Mouse (Mus musculus): Measurements from ENCODE around the gene Schip1.
A peak's percentile ranks its signal among the peaks of the same experiment; 100 is the strongest.

The Schip1 gene

DNA sequence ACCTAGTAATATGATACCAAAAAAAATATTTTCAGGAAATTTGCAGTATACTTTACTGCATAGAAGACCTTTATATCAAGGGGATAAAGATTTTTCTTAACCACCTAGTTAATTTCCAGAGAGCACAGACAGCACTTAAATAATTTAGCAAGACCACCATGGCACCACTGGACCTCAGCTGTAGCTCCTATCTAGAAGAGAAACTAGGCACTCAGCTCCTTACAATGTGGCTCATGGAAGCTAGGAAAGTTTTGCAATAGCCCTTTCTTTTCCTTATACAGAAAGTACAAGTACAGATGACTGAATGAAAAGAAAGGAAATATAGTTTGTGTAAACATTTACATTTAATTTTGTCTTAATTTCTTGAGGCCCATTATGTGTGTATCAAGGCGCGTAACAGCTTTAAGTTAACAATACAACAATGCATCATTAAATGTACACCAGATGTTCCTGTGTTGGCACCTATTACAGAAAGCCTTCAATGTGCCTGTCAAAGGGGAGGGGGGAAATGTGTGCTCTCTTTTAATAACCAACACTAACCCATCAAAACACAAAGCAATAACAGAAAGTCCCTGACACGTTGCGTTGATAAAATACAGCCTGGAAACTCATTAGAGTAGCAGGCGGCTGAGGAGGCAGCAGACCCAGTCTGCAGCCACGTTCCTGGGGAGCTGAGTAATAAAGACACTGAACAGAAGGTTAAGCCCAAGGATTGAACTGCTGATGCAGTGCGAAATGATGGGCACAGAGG, 218.4 kb downstream of the Schip1 start:
- DNase-seq, result no peak

DNA sequence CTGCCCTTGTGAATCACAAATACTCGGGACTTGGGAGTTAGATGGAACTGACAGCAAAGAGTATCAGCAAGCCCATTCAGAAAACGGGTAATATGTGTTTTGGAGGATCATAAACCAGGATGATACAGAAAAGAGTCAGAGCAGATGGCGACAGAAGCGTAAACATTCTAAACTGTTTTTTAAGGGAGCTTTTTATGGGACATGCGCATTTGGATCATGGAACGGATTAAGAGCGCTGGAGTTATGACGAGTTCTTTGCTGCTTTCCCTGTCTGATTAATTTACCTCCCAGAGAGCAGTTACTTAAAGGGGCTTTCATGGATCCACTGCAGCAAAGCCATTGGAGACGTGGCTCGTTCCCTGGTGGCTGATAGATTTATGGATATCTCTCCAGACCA, 219.0 kb downstream of the Schip1 start:
- no peak for DNase-seq

DNA sequence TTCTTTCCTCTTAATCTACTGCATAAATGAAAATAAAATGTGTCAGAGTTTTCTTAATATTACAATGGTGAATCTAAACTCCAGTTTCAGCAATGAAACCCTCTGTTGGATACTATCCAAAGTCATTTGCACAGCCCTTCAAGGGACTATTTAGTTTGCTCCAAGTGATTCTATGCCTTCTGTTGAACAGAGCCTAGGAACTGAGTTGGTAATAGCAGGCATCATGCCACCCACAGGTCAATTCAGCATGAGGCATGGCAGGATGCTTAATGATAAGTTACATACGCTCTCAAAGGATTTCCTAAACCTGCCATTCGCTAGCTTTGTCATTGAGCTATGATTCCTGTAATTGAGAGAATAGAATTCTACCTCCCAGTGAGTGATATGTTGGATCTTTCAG, 219.9 kb downstream of the Schip1 start:
- no peak for DNase-seq

DNA sequence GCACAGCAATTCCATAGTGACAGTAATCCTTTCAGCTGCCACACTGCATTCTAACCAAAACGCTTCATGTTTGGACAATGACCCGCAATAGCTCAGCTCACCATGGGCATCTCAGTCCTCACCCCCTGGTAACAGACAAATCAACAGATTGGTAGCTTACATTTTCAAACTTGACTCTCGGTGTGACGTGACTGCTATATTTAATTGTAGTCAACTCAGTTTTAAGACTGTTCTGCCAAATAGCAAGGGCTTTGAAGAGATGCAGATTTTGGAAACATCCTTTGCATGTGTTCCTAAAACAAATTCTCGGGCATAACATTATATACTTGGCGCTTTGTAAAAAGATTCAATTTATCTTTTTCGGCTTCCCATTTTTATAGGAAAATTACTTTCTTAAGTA, 232.2 kb downstream of the Schip1 start:
- DNase-seq, result no peak

DNA sequence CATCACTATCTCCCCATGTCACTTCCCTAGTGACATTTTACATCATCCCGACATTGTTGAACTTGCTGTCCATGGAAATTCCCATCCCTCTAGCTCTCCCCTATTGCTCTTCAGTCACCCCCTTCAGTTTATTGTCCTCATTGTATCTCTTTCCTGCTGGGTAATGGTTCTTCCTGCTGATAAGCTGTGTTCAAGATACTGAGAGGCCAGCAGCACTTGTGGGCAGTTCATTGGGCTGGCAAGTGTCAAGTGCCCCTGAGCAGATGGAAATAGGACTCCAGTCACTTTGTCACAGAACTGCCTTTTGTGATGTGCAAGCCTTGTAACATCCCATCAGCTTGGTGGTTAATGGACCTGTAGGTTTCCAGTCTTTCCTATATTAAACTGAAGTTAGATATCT, 241.0 kb downstream of the Schip1 start:
- no peak for DNase-seq

DNA sequence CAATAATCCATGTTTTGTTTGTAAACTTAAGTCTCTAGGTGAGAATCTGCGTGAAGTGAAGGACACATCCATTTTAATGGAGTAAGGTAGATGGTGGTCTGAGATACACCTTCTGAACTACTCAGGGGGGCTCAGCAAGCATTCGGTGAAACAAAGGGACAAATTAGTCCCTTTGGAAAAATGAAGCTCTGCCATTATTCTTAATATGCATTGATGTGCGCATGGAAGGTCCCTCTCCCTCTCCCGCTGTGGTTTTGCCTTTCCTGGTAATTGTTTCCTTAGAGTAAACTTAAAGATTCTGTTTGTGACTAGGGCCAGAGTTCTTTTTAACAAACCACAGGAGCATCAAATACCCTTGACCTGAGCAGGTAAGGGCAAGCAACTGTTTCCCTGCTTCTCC, 242.1 kb downstream of the Schip1 start:
- no peak for DNase-seq

DNA sequence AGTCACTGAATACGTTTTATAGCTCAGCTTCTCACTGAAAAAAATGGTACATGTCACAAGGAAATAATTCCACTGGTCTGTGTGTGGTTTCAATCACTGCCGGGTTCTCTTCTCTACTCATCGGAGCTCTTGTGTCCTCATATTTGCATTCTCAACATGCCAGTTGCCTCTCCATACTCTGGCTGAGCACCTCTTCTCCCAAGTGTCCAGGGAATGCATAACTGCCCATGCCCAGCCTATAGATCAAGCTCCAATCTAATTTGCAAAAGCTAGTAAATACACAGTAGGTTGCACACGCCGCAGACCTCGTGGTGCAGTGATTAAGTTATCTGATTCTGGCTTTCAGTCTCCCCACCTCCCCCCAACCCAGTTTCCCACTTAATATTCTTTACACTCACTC, 261.0 kb downstream of the Schip1 start:
- DNase-seq, result no peak

DNA sequence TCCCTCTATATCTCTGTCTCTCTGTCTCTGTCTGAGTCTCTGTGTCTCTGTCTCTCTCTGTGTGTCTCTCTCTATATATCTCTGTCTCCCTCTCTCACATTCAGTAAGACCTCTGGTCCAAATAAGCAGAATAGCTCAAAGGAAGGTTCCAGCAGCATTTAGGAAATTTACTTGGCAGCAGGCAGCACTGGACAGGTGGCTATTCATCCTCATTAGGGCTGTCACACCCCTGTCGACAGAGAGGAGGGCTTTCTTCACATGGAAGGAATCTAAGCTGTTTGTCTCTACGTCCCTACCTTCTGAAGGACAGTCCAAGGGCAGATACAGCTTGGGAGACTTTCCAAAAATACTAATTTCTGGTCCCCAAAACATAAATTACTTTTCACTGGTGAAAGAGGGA, 267.9 kb downstream of the Schip1 start:
- peak; percentile 1 for DNase-seq

DNA sequence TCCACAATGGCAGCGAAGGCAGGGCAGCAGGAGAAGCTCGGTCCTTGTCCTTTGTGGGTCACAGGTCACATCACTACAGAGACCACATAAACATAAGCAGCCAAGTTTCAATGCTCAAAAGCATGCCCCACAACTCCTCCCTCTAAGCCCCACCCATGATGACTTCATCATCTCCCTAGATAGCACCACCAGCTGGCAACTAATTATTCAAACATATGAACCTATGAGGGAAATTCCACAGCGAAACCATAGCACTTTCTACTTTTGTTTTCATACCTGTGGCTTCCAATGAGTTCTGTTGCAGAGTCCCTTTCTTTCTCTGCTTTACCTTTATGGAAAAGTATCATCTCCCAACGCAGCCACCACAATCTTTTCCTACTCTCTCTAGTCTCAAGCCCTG, 270.9 kb downstream of the Schip1 start:
- DNase-seq, result no peak

DNA sequence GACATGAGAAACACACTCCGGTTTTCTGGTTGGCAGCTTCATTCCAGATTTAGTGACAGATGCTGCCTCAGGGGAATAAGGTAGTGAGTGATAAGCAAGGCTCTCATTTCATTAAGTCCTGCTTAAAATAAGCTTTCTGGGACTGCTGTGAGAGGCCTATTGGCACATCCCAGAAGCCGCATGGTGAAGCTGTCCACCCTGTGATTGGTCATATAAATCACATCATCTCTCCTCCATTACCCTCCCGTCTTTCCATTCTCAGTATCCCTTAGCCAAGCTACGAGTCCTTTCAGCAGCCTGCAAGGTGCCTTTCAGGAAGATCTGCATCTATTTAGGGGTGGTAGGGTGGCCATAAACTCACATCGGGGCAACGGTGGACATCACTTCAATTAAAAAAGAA, 286.0 kb downstream of the Schip1 start:
- no peak for DNase-seq

DNA sequence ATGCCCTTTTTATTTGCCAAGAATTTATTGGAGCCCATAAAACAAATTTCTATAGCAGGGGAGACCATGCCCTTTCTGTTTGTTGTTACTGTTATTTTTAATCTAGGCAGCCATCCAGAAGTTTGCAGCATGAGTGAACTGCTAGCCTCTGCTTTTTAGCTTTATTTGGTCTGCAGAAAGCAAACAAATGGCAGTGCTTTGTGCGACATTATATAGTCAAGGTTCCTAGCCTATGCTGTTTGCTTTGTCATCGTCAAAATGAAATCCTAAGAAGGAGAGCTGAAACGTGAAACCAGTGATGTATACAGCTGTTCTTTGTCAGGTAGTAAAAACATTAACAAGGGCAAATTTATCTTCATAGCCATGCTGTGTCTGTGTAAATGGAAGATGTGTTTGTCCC, 286.9 kb downstream of the Schip1 start:
- no peak for DNase-seq

DNA sequence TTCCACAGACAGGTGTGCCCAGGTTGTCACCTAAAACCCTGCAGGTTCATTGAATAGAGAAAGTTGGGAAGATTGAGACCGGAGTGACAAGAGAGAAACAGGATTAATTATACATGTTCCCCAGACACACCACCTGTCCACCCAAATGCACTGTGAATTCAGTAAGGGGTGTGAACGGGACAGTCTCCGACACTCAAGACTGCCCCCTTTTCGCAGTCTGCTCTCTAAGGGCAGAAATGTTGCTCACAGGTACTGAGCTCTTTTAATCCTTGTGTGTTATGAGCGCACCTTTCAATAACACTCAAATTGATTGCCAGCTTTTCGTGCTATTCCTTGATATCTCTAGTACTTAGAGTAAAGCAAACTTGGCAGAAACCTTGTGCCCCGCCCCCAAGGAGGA, 288.4 kb downstream of the Schip1 start:
- DNase-seq, result no peak

DNA sequence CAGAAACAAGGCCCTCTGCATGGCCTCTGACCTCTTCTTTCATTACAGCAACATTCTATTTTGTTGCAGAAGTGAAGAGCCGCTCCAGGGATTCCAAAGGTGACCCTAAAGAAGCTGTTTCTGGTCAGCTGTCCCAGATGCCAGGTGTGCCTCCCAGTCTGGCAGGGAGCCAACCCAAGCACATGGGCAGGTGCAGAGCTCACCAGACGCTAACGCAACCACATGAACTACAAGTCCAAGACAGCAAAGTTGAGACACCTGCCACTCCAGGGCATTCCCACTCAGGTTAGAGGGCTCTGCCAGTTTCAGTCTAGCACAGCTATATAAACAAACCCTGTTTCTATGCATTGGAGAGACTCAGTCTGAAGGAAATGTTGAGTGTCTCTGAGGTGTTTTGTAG, 288.9 kb downstream of the Schip1 start:
- no peak for DNase-seq

DNA sequence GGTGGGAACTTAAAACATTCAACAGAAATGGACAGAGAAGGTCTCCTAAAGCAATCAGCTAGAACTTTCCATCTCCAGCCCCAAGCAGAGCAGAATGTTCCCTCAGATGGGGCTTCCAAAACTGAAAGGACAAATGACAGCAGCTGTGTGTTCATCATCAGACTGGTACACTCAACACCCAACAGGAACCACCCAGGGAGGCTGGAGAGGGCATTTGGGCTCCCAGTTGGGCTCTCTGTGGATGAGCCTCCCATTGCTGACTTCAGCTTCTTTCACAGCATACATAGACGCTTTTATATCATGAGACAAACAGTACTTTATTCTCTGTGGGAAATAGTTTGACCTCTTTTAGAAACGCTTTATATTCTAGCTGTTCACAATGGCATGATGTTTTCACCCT, 291.9 kb downstream of the Schip1 start:
- DNase-seq, result no peak

DNA sequence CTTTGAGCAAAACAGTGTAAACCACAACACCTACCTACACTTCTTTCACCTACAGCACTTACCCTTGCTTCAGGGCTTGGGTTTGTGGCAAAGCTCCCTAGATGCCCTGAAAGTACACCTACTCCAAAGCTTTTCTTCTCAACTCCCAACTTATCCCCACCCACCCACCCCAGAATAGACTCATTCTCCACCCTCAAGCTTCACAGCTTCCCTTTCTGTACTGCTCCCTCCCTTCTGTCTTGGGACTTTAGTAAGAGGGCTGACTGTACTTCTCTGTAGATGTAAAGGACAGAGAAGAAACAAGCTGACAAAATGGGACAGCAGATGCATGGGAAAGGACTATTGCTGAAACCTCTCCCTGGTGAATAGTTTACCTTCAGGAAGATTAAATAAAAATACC, 303.4 kb downstream of the Schip1 start:
- no peak for DNase-seq

DNA sequence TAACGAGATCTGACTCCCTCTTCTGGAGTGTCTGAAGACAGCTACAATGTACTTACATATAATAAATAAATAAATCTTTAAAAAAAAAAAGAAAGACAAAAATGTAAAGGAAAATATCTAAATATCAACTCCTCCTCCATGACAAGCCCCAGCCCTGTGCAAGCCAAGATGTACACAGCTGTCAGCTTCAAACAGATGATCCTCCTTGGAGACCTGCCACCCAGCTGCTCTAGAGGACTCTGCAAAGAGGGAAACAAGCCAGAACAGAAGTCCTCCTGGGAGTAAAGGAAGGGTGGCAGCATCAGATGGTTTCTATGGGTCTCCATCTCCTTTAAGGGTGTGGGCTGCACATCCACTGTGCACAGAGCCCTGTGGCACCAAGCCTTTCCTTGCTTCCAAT, 308.3 kb downstream of the Schip1 start:
- DNase-seq, result no peak

DNA sequence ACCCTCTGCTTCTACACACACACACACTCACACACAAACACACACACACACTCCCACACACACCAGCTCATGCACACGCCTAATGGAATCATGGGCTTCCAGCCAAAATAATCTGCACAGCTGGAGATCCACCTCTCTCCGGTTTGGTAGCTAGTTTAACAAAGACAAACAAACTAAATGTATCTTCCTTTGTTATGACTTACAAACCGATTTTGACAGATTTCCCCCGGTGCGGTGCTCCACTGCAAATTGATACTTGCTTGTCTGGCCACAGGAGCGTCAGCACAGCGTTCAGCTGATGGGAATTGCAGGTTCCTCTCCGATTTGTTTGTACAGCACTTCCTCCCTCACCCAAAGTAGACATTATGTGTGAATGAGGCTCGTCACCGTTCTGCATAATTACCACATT, 310.5 kb downstream of the Schip1 start:
- DNase-seq, result no peak

DNA sequence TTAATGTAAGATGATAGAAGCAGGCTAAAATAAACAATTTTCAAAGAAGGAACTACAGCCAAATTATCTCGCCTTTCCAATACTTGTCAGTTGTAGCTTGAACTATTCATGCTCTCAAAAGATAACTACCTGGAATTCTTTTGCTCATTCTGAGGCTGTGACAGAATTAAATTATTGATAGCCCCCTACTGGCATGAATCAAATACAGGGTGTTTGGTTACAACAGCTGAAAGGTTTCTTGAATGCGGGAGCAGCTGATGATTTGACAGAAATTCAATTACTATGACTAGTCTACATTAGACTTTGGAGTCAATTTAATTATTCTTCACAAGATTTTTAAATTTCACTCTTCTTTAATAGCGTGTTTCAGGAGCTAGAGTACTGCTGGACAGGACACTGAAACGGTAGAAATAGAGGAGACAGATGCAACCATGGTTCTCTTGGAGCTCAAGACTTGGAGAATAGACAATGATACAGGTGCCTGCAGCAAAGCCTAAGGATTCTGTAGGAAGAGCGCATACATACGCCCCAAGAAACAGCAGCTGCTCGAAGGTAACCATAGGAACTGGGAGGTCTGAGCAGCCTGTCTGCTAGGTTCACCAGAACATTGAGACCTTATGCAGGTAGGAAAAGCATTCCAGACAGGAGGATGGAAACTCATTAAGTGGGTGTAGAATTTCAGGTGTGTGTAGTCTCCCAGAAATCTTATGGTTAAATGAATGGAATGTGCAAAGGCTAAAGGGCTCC, 313.0 kb downstream of the Schip1 start:
- no peak for DNase-seq

DNA sequence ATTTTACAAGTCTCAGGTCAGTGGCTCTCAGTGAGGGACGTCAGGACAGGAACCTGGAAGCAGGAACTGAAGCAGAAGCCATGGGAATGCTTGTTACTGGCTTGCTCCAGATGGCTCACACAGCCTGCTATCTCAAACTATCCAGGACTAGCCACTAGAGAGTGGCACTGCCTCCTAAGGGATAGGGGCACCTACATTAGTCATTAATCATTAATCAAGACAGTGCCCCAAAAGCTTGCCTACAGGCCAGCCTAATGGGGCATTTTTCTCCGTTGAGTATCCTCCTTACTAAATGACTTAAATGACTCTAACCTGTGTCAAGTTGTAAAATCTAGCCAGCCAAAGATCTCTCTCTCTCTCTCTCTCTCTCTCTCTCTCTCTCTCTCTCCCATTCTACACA, 314.2 kb downstream of the Schip1 start:
- DNase-seq, result no peak

DNA sequence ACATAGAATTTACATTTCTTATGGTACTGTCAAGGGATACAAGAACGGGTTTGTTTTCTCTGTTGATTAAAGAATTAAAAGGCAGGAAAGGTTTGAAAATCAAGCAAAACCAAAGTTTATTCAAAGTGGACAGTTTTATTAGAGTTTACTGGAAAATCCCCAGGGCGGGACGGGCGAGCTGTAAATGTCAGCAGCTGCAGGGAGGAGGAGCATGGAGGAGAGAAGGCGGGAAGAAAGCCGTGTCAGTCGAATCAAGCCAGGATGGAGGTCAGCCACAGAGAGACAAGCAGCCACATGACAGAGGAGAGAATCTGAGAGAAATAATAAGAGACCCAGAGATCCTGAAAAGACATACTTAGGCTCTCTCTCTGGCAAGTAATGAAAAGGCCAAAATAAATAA, 314.6 kb downstream of the Schip1 start:
- no peak for DNase-seq

DNA sequence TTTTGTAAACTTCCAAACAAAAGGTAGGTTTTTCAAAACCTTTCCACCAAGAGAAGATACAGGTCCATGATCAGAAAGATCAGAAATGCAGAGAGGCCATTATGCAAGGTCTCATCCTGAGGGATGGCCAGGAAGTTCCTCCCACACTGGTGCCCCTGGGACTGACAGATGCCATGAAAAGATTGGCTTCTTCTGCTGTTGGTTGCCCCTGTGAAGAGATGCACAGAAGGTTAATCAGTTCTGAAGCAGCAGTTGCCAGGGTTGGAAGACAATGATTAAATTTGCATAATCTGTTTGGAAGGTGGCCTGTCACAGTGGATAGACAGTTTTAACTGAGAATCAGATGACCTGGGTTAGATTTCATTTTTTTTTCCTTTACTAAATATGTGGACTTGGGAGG, 319.1 kb downstream of the Schip1 start:
- DNase-seq, result no peak

DNA sequence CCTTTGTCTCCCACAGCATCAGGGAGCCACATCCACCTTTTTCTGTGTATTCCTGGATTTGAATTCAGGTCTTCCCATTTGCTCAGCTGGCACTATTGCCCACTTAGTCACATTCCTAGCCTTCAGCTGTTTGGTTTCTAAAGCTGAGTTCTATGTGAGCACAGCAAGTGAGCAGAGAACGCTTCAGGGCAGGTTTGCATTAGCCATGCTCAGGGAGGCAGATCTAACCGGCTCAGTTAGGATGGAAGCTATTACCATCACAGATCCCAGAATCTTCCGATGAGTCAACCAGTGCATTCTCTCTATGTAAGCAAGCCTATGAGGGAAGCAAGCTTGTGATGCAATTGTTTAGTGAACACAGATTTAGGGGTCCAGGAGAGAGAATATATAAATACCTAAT, 320.9 kb downstream of the Schip1 start:
- DNase-seq, result no peak

DNA sequence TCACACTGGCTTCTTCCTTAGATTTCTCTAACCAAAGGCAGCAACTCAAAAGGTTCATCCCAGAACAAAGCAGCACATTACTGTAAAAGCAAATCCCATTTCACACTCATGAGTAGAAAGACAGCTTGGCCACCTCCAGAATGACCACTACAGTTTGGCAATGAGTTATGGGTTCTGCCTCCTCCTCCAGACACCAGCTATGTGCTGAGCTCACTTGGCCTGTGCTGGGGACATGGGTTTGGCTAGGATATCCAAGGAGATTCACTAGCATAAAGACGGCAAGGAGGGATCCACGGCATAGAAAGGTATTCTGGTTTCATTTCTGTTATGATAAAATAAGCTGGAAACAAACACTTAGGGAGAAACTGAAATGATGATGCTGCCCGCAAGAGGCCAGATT, 323.4 kb downstream of the Schip1 start:
- DNase-seq, result no peak

DNA sequence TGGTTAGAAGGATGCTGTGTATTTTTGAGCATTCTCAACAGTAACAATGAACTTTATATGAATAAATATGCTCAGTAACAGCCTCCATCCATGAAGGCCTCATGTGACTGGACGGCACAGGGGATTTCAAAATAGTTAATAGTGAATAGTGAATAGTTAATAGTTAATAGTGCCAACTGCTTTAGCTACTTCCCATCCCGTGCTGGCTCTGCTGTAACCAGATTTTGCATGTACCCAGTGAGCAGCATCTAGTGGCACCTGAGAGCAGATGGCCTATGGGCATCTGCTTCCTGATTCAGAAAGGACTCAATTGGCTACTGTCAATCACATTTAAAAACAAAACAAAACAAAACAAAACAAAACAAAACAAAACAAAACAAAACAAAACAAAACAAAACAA, 329.0 kb downstream of the Schip1 start:
- no peak for DNase-seq

DNA sequence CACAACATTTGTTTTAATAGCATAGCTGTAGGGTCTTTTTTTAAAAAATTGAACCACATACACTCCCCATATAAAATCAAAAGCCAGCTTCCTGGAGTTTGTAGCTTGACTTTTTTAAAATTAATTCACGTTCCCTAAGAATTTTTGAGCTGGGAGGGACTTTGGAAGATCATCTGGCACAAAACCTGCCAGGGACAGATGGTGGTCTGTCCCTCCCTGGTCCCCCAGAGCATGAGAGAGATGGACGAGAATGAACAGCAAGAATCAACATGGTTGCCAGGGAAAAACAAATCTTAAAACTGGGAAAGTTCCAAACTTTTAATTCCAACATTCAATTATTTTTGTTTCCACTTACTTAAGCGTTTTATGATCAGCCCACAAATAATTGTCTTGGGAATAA, 334.1 kb downstream of the Schip1 start:
- no peak for DNase-seq
